Mouse (Mus musculus) left cerebral cortex, adult 8-10 months (tissue): ENCODE measurements around the gene Pstpip1. TPM values are rescaled to one million over a fixed set of nuclear protein-coding genes. Genes with fewer than 3 reads are reported as not detected.
A peak's percentile ranks its signal among the peaks of the same experiment; 100 is the strongest.

Experiments
- DNase-seq, 2 experiments: peaks; one replicate each; pipeline ENCODE4 v3.0.0; 2022; ENCODE audit warnings: low spot score in 2 of 2
- total RNA-seq, 4 experiments: library from RNA; stranded (reverse); gene quantifications; 2 replicates each; pipeline ENCODE4 v1.2.4; 2022

Pstpip1 gene
- total RNA-seq, result 1 to 10 TPM; 2.9 to 3.9 (median 3.2) TPM

GRCm38 (mm10) chr9:56089778-56090520 lies at the start of gene Pstpip1:
Gene Pstpip1, plus strand, starts transcription at chr9:56089962.
- peak in 1 of 2 experiments; percentile 50 for DNase-seq

- DNase-seq, result peak; percentile 94
Observed at GRCm38 (mm10) chr9:56041372-56042180, 48.2 kb upstream of the Pstpip1 start, which contains the start of gene Rcn2. Gene Rcn2, plus strand, starts transcription at chr9:56041845.

GRCm38 (mm10) chr9:56042181-56042621 lies 47.6 kb upstream of the Pstpip1 start:
- DNase-seq, result no peak

- DNase-seq, result peak in 1 of 2 experiments; percentile 26
Observed at GRCm38 (mm10) chr9:56053796-56054195, 36.0 kb upstream of the Pstpip1 start.

GRCm38 (mm10) chr9:56056147-56056546 lies 33.6 kb upstream of the Pstpip1 start:
- DNase-seq, result no peak

GRCm38 (mm10) chr9:56062336-56062735 lies 27.4 kb upstream of the Pstpip1 start:
- DNase-seq, result no peak

- DNase-seq, result no peak
Observed at GRCm38 (mm10) chr9:56065011-56065410, 24.8 kb upstream of the Pstpip1 start.

- no peak for DNase-seq
Observed at GRCm38 (mm10) chr9:56067964-56068363, 21.8 kb upstream of the Pstpip1 start.

- no peak for DNase-seq
Observed at GRCm38 (mm10) chr9:56068630-56069029, 21.1 kb upstream of the Pstpip1 start.

GRCm38 (mm10) chr9:56072861-56073260 lies 16.9 kb upstream of the Pstpip1 start:
- DNase-seq, result no peak

- no peak for DNase-seq
Observed at GRCm38 (mm10) chr9:56074863-56075262, 14.9 kb upstream of the Pstpip1 start.

GRCm38 (mm10) chr9:56075264-56075663 lies 14.5 kb upstream of the Pstpip1 start:
- peak in 1 of 2 experiments; percentile 66 for DNase-seq

GRCm38 (mm10) chr9:56075901-56076620 lies 13.7 kb upstream of the Pstpip1 start:
- no peak for DNase-seq

GRCm38 (mm10) chr9:56079587-56079986 lies 10.2 kb upstream of the Pstpip1 start:
- DNase-seq, result no peak

- no peak for DNase-seq
Observed at GRCm38 (mm10) chr9:56086524-56086923, 3.2 kb upstream of the Pstpip1 start.

GRCm38 (mm10) chr9:56090546-56091225 lies 924 bp downstream of the Pstpip1 start:
- DNase-seq, result no peak

GRCm38 (mm10) chr9:56092102-56092501 lies 2.3 kb downstream of the Pstpip1 start:
- DNase-seq, result no peak

GRCm38 (mm10) chr9:56097584-56098298 lies 8.0 kb downstream of the Pstpip1 start:
- DNase-seq, result no peak

- DNase-seq, result no peak
Observed at GRCm38 (mm10) chr9:56100041-56100522, 10.3 kb downstream of the Pstpip1 start.

- DNase-seq, result no peak
Observed at GRCm38 (mm10) chr9:56101022-56101421, 11.3 kb downstream of the Pstpip1 start.
